Mouse (Mus musculus) hindbrain, embryonic 15.5 days (tissue): Measurements from ENCODE around the gene Ube2f. TPM values are rescaled to one million over a fixed set of nuclear protein-coding genes. Genes with fewer than 3 reads are reported as not detected.

Experiments
- ATAC-seq: fragments of 200-750 bp; cut with Nextera tagmentation; 2 replicates; pipeline ENCODE4 v1.8.0; 2017; ENCODE audit warnings: low read depth, moderate number of reproducible peaks, moderate TSS enrichment; ENCODE audit not compliant: low FRiP score
- H3K27ac ChIP-seq: fragments of 300-500 bp; sonication (generic); replicated peaks from 2 replicates; pipeline ENCODE4 v1.5.1; 2015; ENCODE audit warnings: mild to moderate bottlenecking, inconsistent platforms
- H3K27me3 ChIP-seq: fragments of 300-500 bp; sonication (generic); 2 replicates; pipeline ENCODE4 v1.6.1; 2015; ENCODE audit warnings: control low read depth, inconsistent platforms
- H3K36me3 ChIP-seq: fragments of 300-500 bp; sonication (generic); 2 replicates; pipeline ENCODE4 v1.6.1; 2015; ENCODE audit warnings: control low read depth, inconsistent platforms
- H3K4me1 ChIP-seq: fragments of 300-500 bp; sonication (generic); replicated peaks from 2 replicates; pipeline ENCODE4 v1.6.1; 2015; ENCODE audit warnings: control low read depth, inconsistent platforms
- H3K4me2 ChIP-seq: fragments of 300-500 bp; sonication (generic); 2 replicates; pipeline ENCODE4 v1.6.1; 2015; ENCODE audit warnings: moderate library complexity, mild to moderate bottlenecking, inconsistent platforms
- H3K4me3 ChIP-seq: fragments of 300-500 bp; sonication (generic); 2 replicates; pipeline ENCODE4 v1.5.1; 2015; ENCODE audit warnings: mild to moderate bottlenecking, inconsistent platforms
- H3K9ac ChIP-seq: fragments of 300-500 bp; sonication (generic); 2 replicates; pipeline ENCODE4 v1.6.1; 2015; ENCODE audit warnings: inconsistent platforms
- H3K9me3 ChIP-seq: fragments of 300-500 bp; sonication (generic); 2 replicates; pipeline ENCODE4 v1.6.1; 2016; ENCODE audit warnings: control low read depth, inconsistent platforms
- WGBS: fragments of 180-500 bp; shearing (Covaris S2); methylation state at CpG from one replicate; pipeline ENCODE4 v1.1.7; 2015; 5-methylcytosine and 5-hydroxymethylcytosine counted together
- polyA plus RNA-seq: library from polyadenylated mRNA; unstranded; fragments of >200 nt; fragmentation: Nextera tagmentation; extraction: Ambion mirVana; gene quantifications from 2 replicates; pipeline ENCODE4 v1.2.1, GENCODE M21; 2015

The Ube2f gene
- polyA plus RNA-seq, 1 experiment from 2014 or later = 56.4 TPM

DNA sequence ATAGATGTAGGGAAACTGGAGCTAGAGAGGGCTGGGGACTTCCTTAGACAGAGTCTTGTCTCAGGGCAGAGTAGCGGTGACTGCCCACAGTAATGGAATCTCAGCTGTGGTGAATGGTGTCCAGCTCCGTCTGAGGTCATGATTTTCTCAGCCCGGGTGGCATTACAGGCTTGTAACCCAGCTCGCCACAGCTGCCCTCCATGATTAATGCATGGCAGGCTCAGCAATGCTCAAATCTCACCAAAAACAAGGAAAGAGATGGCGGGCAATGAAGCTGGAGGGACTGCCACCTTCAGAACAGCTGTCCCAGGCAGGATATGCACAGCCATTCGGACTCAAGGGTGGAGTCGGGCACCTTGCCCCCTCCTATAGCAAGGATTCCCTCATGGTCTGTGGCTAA lies 87.3 kb downstream of the Ube2f start:
- H3K27me3 ChIP-seq = no peaks in the 10 kb centered on the region
- no peak overlapping the region for H3K4me2 ChIP-seq
- ATAC-seq = no peak
- no peaks in the 10 kb centered on the region for H3K36me3 ChIP-seq
- H3K9me3 ChIP-seq = no peaks in the 10 kb centered on the region
- no peak overlapping the region for H3K9ac ChIP-seq
- H3K27ac ChIP-seq = no peak overlapping the region
- no peak overlapping the region for H3K4me3 ChIP-seq
- H3K4me1 ChIP-seq = no peaks in the 10 kb centered on the region
- 91% methylated on average over 7 of the region's 7 CpGs for WGBS

Other genes with a start within 250 kb of the Ube2f start
- 0.16 and 0.76 TPM in 2 replicates for gene Rbm44, start 105.2 kb upstream of the Ube2f start, polyA plus RNA-seq
- 13.7 and 13.8 TPM in 2 replicates for gene Ramp1, start 70.5 kb upstream of the Ube2f start, polyA plus RNA-seq
- gene Scly, start 48.0 kb downstream of the Ube2f start, polyA plus RNA-seq = 11.9 and 13.5 TPM in 2 replicates
- 0.05 and 0.18 TPM in 2 replicates for gene Espnl, start 71.8 kb downstream of the Ube2f start, polyA plus RNA-seq
- 0.09 and 0.13 TPM in 2 replicates for gene Klhl30, start 100.7 kb downstream of the Ube2f start, polyA plus RNA-seq
- 0.33 and 0.54 TPM in 2 replicates for gene Erfe, start 116.1 kb downstream of the Ube2f start, polyA plus RNA-seq
- gene Ilkap, start 148.5 kb downstream of the Ube2f start, polyA plus RNA-seq = 145 and 147 TPM in 2 replicates
- gene Hes6, start 163.7 kb downstream of the Ube2f start, polyA plus RNA-seq = 172 and 212 TPM in 2 replicates
- 6.0 and 6.1 TPM in 2 replicates for gene Per2, start 209.0 kb downstream of the Ube2f start, polyA plus RNA-seq
- 9.9 and 10.1 TPM in 2 replicates for gene Traf3ip1, start 244.3 kb downstream of the Ube2f start, polyA plus RNA-seq